Mouse (Mus musculus) inflammation-experienced regulatory T-cells, adult 6 months (primary cell): ENCODE data around the gene Vmn1r29. TPM values are rescaled to one million over a fixed set of nuclear protein-coding genes. Genes with fewer than 3 reads are reported as not detected.
"Not testable (repeated sequence)": the region's sequence is repeated elsewhere in the genome, so short reads cannot be mapped to it uniquely, and the experiment has no call there.

Experiments
- ATAC-seq: one replicate; pipeline ENCODE4 v1.8.0; 2017
- polyA plus RNA-seq, 3 experiments: library from polyadenylated mRNA; unstranded; fragments of 100-300 nt; shearing (Covaris generic); gene quantifications; one replicate each; pipeline ENCODE4 v1.2.1; 2017

The Vmn1r29 gene
- not detected for polyA plus RNA-seq

- no peak for ATAC-seq
Measured at GRCm38 (mm10) chr6:58301249-58301648, at the start of gene Vmn1r29. Vmn1r29 (plus strand) TSS chr6:58301549.

- no peak for ATAC-seq
Measured at GRCm38 (mm10) chr6:58261737-58262136, 39.6 kb upstream of the Vmn1r29 start, which contains the start of gene Vmn1r28. Vmn1r28 (plus strand) TSS chr6:58262037.

GRCm38 (mm10) chr6:58279661-58280060, 21.7 kb upstream of the Vmn1r29 start:
- ATAC-seq, result not testable (repeated sequence)

- no peak for ATAC-seq
Measured at GRCm38 (mm10) chr6:58292201-58292600, 9.1 kb upstream of the Vmn1r29 start.

GRCm38 (mm10) chr6:58298511-58298910, 2.8 kb upstream of the Vmn1r29 start:
- not testable (repeated sequence) for ATAC-seq

- ATAC-seq, result not testable (repeated sequence)
Measured at GRCm38 (mm10) chr6:58330686-58331085, 29.3 kb downstream of the Vmn1r29 start.

Other genes with a start within 250 kb of the Vmn1r29 start
- not detected for gene Vmn1r27, start 82.7 kb upstream of the Vmn1r29 start, polyA plus RNA-seq
- under 1 TPM in 2 of 3 experiments, not detected in 1; 0.08 to 0.09 TPM for gene Vmn1r28, start 39.5 kb upstream of the Vmn1r29 start, polyA plus RNA-seq
- not detected for gene Vmn1r30, start 141.8 kb downstream of the Vmn1r29 start, polyA plus RNA-seq
- not detected for gene Vmn1r31, start 173.8 kb downstream of the Vmn1r29 start, polyA plus RNA-seq